Comparison of ENCODE assay signal across 23 mouse cellular contexts in the genomic region with DNA sequence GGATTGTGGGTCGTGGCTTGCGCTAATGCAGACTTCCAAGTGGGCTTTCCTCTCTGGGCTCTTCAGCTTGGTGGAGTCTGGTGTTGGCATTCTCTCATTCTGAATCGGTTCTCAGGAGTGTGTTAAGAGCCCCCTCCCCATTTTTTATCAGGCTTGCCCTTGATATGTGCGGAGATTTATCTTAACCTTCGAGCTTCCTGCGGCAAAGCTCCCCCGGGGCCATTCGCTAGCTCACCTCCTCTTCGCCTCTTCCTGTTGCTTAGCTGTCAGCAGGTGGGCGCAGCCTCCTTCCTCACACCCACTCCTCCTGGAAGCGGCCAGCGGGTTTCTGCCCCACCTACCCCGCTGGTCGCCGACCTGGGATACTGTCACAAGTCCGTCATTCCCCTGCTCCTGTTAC. TPM values are rescaled to one million over a fixed set of nuclear protein-coding genes. Genes with fewer than 3 reads are reported as not detected.
DNase-seq lines count a peak whose midpoint lies in the region; ATAC-seq lines count a peak whose summit lies in the region.
"Had no signal": no experiment of that assay in that cellular context is flagged by ENCODE, and none has a peak within 500 bp of the region (broad histone marks: within the 10 kb centered on the region; RNA-seq: fewer than 3 reads in every experiment).

No protein-coding gene starts in this region.

- no peak overlapping the region for H3K4me2 ChIP-seq in heart, embryonic 16.5 days (ENCODE audit: low read depth, low read length)
- H3K4me2 ChIP-seq in limb, embryonic 13.5 days (replicated peaks) = no peak overlapping the region
- H3K4me2 ChIP-seq: forebrain, embryonic 13.5 days; limb, embryonic 12.5 days; liver, embryonic 13.5 days; lung, embryonic 15.5 days had no signal

- H3K9ac ChIP-seq in heart, embryonic 16.5 days (ENCODE audit: low read length) = no peak overlapping the region
- no peak overlapping the region for H3K9ac ChIP-seq in limb, embryonic 13.5 days
- H3K9ac ChIP-seq: forebrain, embryonic 13.5 days; limb, embryonic 12.5 days; liver, embryonic 13.5 days; lung, embryonic 15.5 days had no signal

- DNase-seq in heart, adult 11 months = no peak
- DNase-seq in thymus, postnatal 4 days = peak; percentile 21
- no peak for DNase-seq in thymus, postnatal 36 days
- DNase-seq in lung, adult 18-20 months = no peak
- DNase-seq in gastrocnemius, postnatal 4 days (ENCODE audit: low spot score in 2 of 2) = no peak
- DNase-seq: adrenal gland, postnatal 36 days; cerebellum, adult 18-20 months; heart, adult 18-20 months; kidney, adult 11 months; liver, embryonic 13.5 days; lung, postnatal 4 days; retina, postnatal 1 day had no signal

- peaks cover 15% of the 10 kb centered on the region; the same call in 1 of the 2 replicates for H3K4me1 ChIP-seq in heart, embryonic 16.5 days (ENCODE audit: control insufficient read depth, insufficient read depth, low read length)
- peaks cover 25% of the 10 kb centered on the region for H3K4me1 ChIP-seq in limb, embryonic 13.5 days
- H3K4me1 ChIP-seq: liver, embryonic 13.5 days had no signal

- no peaks in the 10 kb centered on the region for H3K36me3 ChIP-seq in heart, embryonic 16.5 days (ENCODE audit: control insufficient read depth, insufficient read depth)
- H3K36me3 ChIP-seq in limb, embryonic 13.5 days = no peaks in the 10 kb centered on the region
- H3K36me3 ChIP-seq: limb, embryonic 12.5 days; liver, embryonic 13.5 days; lung, embryonic 15.5 days had no signal

- WGBS in heart, embryonic 16.5 days = 2% methylated on average over 16 of the region's 16 CpGs
- WGBS in limb, embryonic 13.5 days = under 1% methylated on average over 16 of the region's 16 CpGs

- ATAC-seq in heart, embryonic 16.5 days (replicated peaks; ENCODE audit: extremely low read depth, insufficient read depth, low FRiP score) = no peak
- no peak for ATAC-seq in limb, embryonic 13.5 days (ENCODE audit: low FRiP score, low read depth)
- ATAC-seq: forebrain, embryonic 13.5 days had no signal

- H3K27ac ChIP-seq in heart, embryonic 16.5 days (ENCODE audit: low read length) = no peak overlapping the region
- no peak overlapping the region for H3K27ac ChIP-seq in limb, embryonic 13.5 days
- H3K27ac ChIP-seq: forebrain, embryonic 13.5 days; limb, embryonic 12.5 days; liver, embryonic 13.5 days; lung, embryonic 15.5 days had no signal

- H3K4me3 ChIP-seq in heart, embryonic 16.5 days (ENCODE audit: low read length) = 0 out of 2 replicates have a peak overlapping the region, but pooled peaks have one; percentile 13
- H3K4me3 ChIP-seq in limb, embryonic 13.5 days = peak overlapping the region; percentile 3; the same call in 1 of the 2 replicates
- H3K4me3 ChIP-seq: erythroblast, embryonic 14.5 days; forebrain, embryonic 13.5 days; limb, embryonic 12.5 days; liver, embryonic 13.5 days; lung, embryonic 15.5 days had no signal

- no peaks in the 10 kb centered on the region for H3K9me3 ChIP-seq in heart, embryonic 16.5 days (replicated peaks; ENCODE audit: control insufficient read depth, low read length)
- H3K9me3 ChIP-seq in limb, embryonic 13.5 days = no peaks in the 10 kb centered on the region
- H3K9me3 ChIP-seq: forebrain, embryonic 13.5 days; limb, embryonic 12.5 days; liver, embryonic 13.5 days; lung, embryonic 15.5 days had no signal

- peaks cover 71% of the 10 kb centered on the region for H3K27me3 ChIP-seq in heart, embryonic 16.5 days (ENCODE audit: control insufficient read depth, insufficient read depth, low read length)
- peaks cover 75% of the 10 kb centered on the region for H3K27me3 ChIP-seq in limb, embryonic 13.5 days

RNA-seq across cellular contexts. Expression of a gene that starts 4.8 kb away (rescaled TPM):
- 0.16 and 0.35 TPM in 2 replicates for polyA plus RNA-seq in heart, embryonic 16.5 days (2015; fragmentation: Nextera tagmentation; extraction: Ambion mirVana)
- 0.61 and 0.97 TPM in 2 replicates for polyA plus RNA-seq in limb, embryonic 13.5 days (2015; fragmentation: Nextera tagmentation; extraction: Ambion mirVana)
- total RNA-seq in gastrocnemius, postnatal 4 days (2021) = under 1 TPM; 0.25 to 0.36 TPM
- total RNA-seq: adrenal gland, postnatal 36 days; common myeloid progenitor, adult 5-6 weeks; gastrocnemius, adult 8-10 months; heart, adult 18-20 months; left cerebral cortex, adult 8-10 months; MEL had no signal
- polyA plus RNA-seq: erythroblast, embryonic 14.5 days; large intestine, adult 2 months; liver, embryonic 13.5 days had no signal
